Mouse (Mus musculus): Measurements from ENCODE around the gene Galk1.

DNA sequence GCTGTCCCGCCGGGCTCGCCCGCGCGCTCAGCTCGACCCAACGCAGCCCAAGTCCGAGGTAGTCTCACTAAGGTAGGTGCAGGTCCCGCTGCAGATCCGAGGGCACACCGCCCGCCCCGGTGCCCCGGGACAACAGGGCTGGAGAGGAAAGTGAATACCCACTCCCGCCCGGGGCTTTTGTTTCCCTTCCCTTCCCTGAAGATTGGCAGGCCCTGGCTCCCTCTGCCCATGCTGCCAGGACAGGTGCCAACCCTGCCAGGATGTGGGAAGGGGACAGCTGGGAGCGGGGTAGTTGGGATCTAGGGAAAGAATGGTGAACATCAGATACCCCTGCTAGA lies 37.5 kb downstream of the Galk1 start:
- TF ChIP-seq GATA1 (IDR thresholded peaks at IDR 0.05; ENCODE audit: borderline replicate concordance, low read length) = no peak
- TF ChIP-seq FLI1 (IDR thresholded peaks at IDR 0.05; ENCODE audit: low read length) = no peak
